In genomic region chr2:155050504-155051236, GRCm38 (mm10) we compare ENCODE assay signal across 8 mouse cellular contexts. TPM values are rescaled to one million over a fixed set of nuclear protein-coding genes. Genes with fewer than 3 reads are reported as not detected.
A peak's percentile ranks its signal among the peaks of the same experiment; 100 is the strongest.
DNase-seq lines count a peak whose midpoint lies in the region; ATAC-seq and TF ChIP-seq lines count a peak whose summit lies in the region.

No protein-coding gene starts in this region.

- peak overlapping the region; percentile 56 for H3K27ac ChIP-seq in ES-E14 (ENCODE audit: insufficient read depth, low read depth, low read length, poor library complexity, severe bottlenecking)
- H3K27ac ChIP-seq in forebrain, embryonic 16.5 days (ENCODE audit: low read length) = peak overlapping the region; percentile 92
- H3K27ac ChIP-seq in lung, embryonic 15.5 days = peak overlapping the region; percentile 82

- peak overlapping the region; percentile 87 for H3K9ac ChIP-seq in ES-E14 (ENCODE audit: insufficient read depth, low read depth, low read length, poor library complexity, severe bottlenecking)
- peak overlapping the region; percentile 82 for H3K9ac ChIP-seq in forebrain, embryonic 16.5 days (replicated peaks; ENCODE audit: low read depth, low read length)
- H3K9ac ChIP-seq in lung, embryonic 15.5 days = peak overlapping the region; percentile 49

- peak; percentile 91 for DNase-seq in ES-E14 (ENCODE audit: low read depth, low spot score)
- DNase-seq in cerebellum, adult 11-12 months = peak; percentile 95
- peak; percentile 96 for DNase-seq in heart, postnatal 4 days
- DNase-seq in layer of hippocampus, adult 8-10 months (ENCODE audit: low spot score in 2 of 2) = peak; percentile 88 to 90
- DNase-seq in ovary, adult 18-20 months (ENCODE audit: low spot score) = peak; percentile 87
- DNase-seq in thymus, postnatal 0 days (ENCODE audit: low spot score) = peak; percentile 99

- peak overlapping the region; percentile 80 for H3K4me3 ChIP-seq in ES-E14 (ENCODE audit: insufficient read depth in 1 of 2, low read depth in 1 of 2, low read length in 2 of 2, poor library complexity in 1 of 2, severe bottlenecking in 1 of 2)
- peak overlapping the region; percentile 56 for H3K4me3 ChIP-seq in forebrain, embryonic 16.5 days (replicated peaks; ENCODE audit: low read length)
- H3K4me3 ChIP-seq in lung, embryonic 15.5 days = peak overlapping the region; percentile 53

- H3K4me1 ChIP-seq in ES-E14 (ENCODE audit: control insufficient read depth in 2 of 2, insufficient read depth in 2 of 2, low read length in 2 of 2, poor library complexity in 1 of 2) = peaks cover 0 to 7% of the 10 kb centered on the region in 2 experiments; a peak in 3 of 4 replicates
- H3K4me1 ChIP-seq in forebrain, embryonic 16.5 days (replicated peaks; ENCODE audit: control insufficient read depth, insufficient read depth, low read length) = peaks cover 12% of the 10 kb centered on the region
- peaks cover 15% of the 10 kb centered on the region for H3K4me1 ChIP-seq in lung, embryonic 15.5 days

- in situ Hi-C loops in ES-E14 (cut with MboI; ENCODE audit: low sequenced_read_pairs in 2 of 2, unreplicated experiment in 2 of 2) = no loop called here

- no peaks in the 10 kb centered on the region for H3K36me3 ChIP-seq in ES-E14 (ENCODE audit: control insufficient read depth, insufficient read depth, low read length, poor library complexity, severe bottlenecking)
- no peaks in the 10 kb centered on the region for H3K36me3 ChIP-seq in forebrain, embryonic 16.5 days (ENCODE audit: control insufficient read depth, insufficient read depth)
- H3K36me3 ChIP-seq in lung, embryonic 15.5 days = no peaks in the 10 kb centered on the region

- H3K9me3 ChIP-seq in ES-E14 (ENCODE audit: control insufficient read depth, insufficient read depth, low read depth, low read length) = no peaks in the 10 kb centered on the region
- H3K9me3 ChIP-seq in forebrain, embryonic 16.5 days (ENCODE audit: control insufficient read depth, low read length) = no peaks in the 10 kb centered on the region
- H3K9me3 ChIP-seq in lung, embryonic 15.5 days = no peaks in the 10 kb centered on the region

- ATAC-seq in forebrain, embryonic 16.5 days = peak; percentile 95
- peak; percentile 94 for ATAC-seq in lung, embryonic 15.5 days (ENCODE audit: borderline replicate concordance, extremely low read depth, low FRiP score, low TSS enrichment)

- under 1% methylated on average over 45 of the region's 45 CpGs for WGBS in forebrain, embryonic 16.5 days
- WGBS in lung, embryonic 15.5 days = under 1% methylated on average over 45 of the region's 45 CpGs

- no peaks in the 10 kb centered on the region for H3K27me3 ChIP-seq in forebrain, embryonic 16.5 days (replicated peaks; ENCODE audit: control insufficient read depth, insufficient read depth, low read length)
- H3K27me3 ChIP-seq in lung, embryonic 15.5 days = no peaks in the 10 kb centered on the region

- H3K4me2 ChIP-seq in forebrain, embryonic 16.5 days (ENCODE audit: low read length) = peak overlapping the region; percentile 80
- H3K4me2 ChIP-seq in lung, embryonic 15.5 days = peak overlapping the region; percentile 89

TF ChIP-seq in ES-E14, 5 proteins besides CTCF, POLR2A, EP300 and RAD21:
- TF ChIP-seq ZNF384 (IDR thresholded peaks at IDR 0.05; ENCODE audit: low read depth, low read length) = no peak
- no peak for TF ChIP-seq HCFC1 (IDR thresholded peaks at IDR 0.05; ENCODE audit: borderline replicate concordance, insufficient read depth, low read length)
- no peak for TF ChIP-seq ZC3H11A (IDR thresholded peaks at IDR 0.05; ENCODE audit: borderline replicate concordance, low read depth, low read length)
- TF ChIP-seq MAFK (IDR thresholded peaks at IDR 0.05; ENCODE audit: insufficient read depth, low read depth, low read length) = peak; percentile 95
- TF ChIP-seq CHD2 (IDR thresholded peaks at IDR 0.05; ENCODE audit: low read depth, low read length) = no peak

RNA-seq across cellular contexts. Expression of gene Ahcy, which starts 23.6 kb away (rescaled TPM):
- 79.6 and 90.8 TPM in 2 replicates for total RNA-seq in ES-E14 (2012; rRNA removed)
- 45.1 and 47.6 TPM in 2 replicates for polyA plus RNA-seq in forebrain, embryonic 16.5 days (2015; fragmentation: Nextera tagmentation; extraction: Ambion mirVana)
- 10 to 100 TPM; 19.7 to 22.6 TPM for total RNA-seq in heart, postnatal 4 days (2021)
- total RNA-seq in layer of hippocampus, adult 8-10 months (2022) = 10 to 100 TPM; 14.8 to 16.8 (median 16.3) TPM
- 61.9 and 62.3 TPM in 2 replicates for polyA plus RNA-seq in lung, embryonic 15.5 days (2015; fragmentation: Nextera tagmentation; extraction: Ambion mirVana)
- polyA plus RNA-seq in thymus, postnatal 0 days (2015; fragmentation: Nextera tagmentation; extraction: Ambion mirVana) = 50.9 and 53.8 TPM in 2 replicates

RNA-seq across cellular contexts. Expression of gene Gm14226, which starts 32.6 kb away (rescaled TPM):
- total RNA-seq in ES-E14 (2012; rRNA removed) = 0.04 and 0.11 TPM in 2 replicates
- polyA plus RNA-seq in forebrain, embryonic 16.5 days (2015; fragmentation: Nextera tagmentation; extraction: Ambion mirVana) = 0.07 and 0.10 TPM in 2 replicates
- under 1 TPM; 0.16 to 0.21 TPM for total RNA-seq in heart, postnatal 4 days (2021)
- total RNA-seq in layer of hippocampus, adult 8-10 months (2022) = under 1 TPM; 0.14 to 0.37 (median 0.28) TPM
- 0.29 TPM in 2 replicates for polyA plus RNA-seq in lung, embryonic 15.5 days (2015; fragmentation: Nextera tagmentation; extraction: Ambion mirVana)
- polyA plus RNA-seq in thymus, postnatal 0 days (2015; fragmentation: Nextera tagmentation; extraction: Ambion mirVana) = 0.05 TPM in 2 replicates

Comparison
In these comparisons a context has a peak if more than half of its experiments do, and no peak if none do; other contexts are left out.
1. Peak in every context shown above with its lines: DNase-seq, ATAC-seq, H3K4me3 ChIP-seq and H3K27ac ChIP-seq.